Mouse (Mus musculus) macrophage (primary cell): ENCODE measurements around the gene Lpar6. TPM values are rescaled to one million over a fixed set of nuclear protein-coding genes. Genes with fewer than 3 reads are reported as not detected.

ENCODE experiments used
- H3K27ac ChIP-seq: fragments of 350-480 bp; formaldehyde crosslinking; 2 replicates; pipeline ENCODE4 v1.9.0; 2021
- H3K36me3 ChIP-seq: fragments of 350-480 bp; formaldehyde crosslinking; 2 replicates; pipeline ENCODE4 v1.9.0; 2021; ENCODE audit errors: inconsistent target
- H3K4me3 ChIP-seq: fragments of 350-480 bp; formaldehyde crosslinking; 2 replicates; pipeline ENCODE4 v1.9.0; 2021; ENCODE audit errors: inconsistent target
- H3K79me2 ChIP-seq: fragments of 350-480 bp; formaldehyde crosslinking; 2 replicates; pipeline ENCODE4 v1.9.0; 2021; ENCODE audit errors: inconsistent target
- WGBS: methylation state at CpG from one replicate; pipeline ENCODE4 v1.1.7; 2026; ENCODE audit warnings: inconsistent platforms; ENCODE audit not compliant: missing documents; 5-methylcytosine and 5-hydroxymethylcytosine counted together
- polyA plus RNA-seq: library from polyadenylated mRNA; stranded (reverse); fragments of 250-400 nt; gene quantifications from 3 replicates; pipeline ENCODE4 v1.2.4, GENCODE M21; 2018; ENCODE audit warnings: inconsistent platforms

Lpar6 gene
- polyA plus RNA-seq, 1 experiment from 2014 or later = 25.3 TPM

DNA sequence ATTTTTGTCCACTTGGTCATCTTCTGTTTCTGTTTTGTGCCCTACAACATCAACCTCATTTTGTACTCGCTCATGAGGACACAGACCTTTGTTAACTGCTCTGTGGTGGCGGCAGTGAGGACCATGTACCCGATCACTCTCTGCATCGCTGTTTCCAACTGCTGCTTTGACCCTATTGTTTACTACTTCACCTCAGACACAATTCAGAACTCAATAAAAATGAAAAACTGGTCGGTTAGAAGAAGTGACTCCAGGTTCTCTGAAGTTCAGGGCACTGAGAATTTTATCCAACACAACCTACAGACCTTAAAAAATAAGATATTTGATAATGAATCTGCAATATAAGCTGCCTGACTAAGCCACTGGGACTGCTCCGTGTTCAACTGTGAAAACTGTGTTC lies 1.6 kb downstream of the Lpar6 start:
- peaks cover 74% of the 10 kb centered on the region for H3K79me2 ChIP-seq
- 0% methylated on average over 6 of the region's 6 CpGs for WGBS

DNA sequence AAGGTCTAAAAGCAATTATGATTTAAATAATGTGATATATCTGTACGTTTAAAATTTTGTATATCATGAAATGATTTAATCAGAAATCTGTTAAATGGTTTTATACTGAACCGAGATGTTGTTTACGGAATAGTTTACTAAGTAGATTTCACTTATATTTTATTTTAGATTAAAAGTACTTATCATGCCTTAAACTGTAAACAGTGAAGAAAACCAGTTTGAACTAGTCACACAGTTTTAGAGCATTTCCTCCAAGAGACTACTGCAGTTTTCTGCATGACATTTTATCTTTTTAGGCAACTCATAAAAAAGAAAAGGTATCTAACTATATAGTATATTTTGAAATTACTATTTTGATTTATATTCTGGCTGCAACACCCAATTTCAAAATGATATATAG lies 2.2 kb downstream of the Lpar6 start:
- H3K36me3 ChIP-seq = peaks cover 6% of the 10 kb centered on the region; the same call in 1 of the 2 replicates
- peak overlapping the region; percentile 86 for H3K27ac ChIP-seq
- peak overlapping the region; percentile 75 for H3K4me3 ChIP-seq
- 37% methylated on average over 3 of the region's 3 CpGs for WGBS
- peaks cover 74% of the 10 kb centered on the region for H3K79me2 ChIP-seq

More for the DNA sequence above, 1.6 kb downstream of the Lpar6 start:
- Histone ChIP-seq H3K36me3 (peaks cover 6% of the 10 kb centered on the region; the same call in 1 of the 2 replicates), H3K4me3 (peak overlapping the region; percentile 75), H3K27ac (peak overlapping the region; percentile 86)

GRCm38 (mm10) chr14:73244061-73244597 lies 6.4 kb downstream of the Lpar6 start:
- WGBS = no CpG with 5 or more reads among the region's 2 CpGs
- Histone ChIP-seq H3K27ac (no peak overlapping the region), H3K79me2 (peaks cover 40% of the 10 kb centered on the region), H3K36me3 (peaks cover 6% of the 10 kb centered on the region; the same call in 1 of the 2 replicates), H3K4me3 (no peak overlapping the region)

DNA sequence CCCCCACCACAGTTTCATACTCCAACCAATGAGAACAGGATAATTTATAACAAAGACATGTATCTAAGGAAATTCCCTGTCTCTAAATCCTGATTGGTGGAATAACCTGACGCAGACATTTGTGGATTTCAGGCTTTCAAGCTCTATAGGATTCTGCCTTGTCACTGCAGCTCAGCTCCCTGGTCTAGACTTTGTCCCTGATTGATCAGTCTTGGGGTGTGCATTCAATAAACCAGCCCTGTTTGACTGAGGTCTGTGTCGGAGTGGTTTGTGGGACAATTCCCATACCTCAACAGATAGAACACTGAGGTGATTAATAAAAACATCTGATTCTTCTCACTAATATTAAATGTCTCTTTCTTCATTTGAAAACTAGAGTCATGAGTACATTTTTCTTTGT lies 12.4 kb downstream of the Lpar6 start:
- WGBS = 92% methylated on average over 2 of the region's 2 CpGs
- Histone ChIP-seq H3K27ac (no peak overlapping the region), H3K36me3 (no peaks in the 10 kb centered on the region)

DNA sequence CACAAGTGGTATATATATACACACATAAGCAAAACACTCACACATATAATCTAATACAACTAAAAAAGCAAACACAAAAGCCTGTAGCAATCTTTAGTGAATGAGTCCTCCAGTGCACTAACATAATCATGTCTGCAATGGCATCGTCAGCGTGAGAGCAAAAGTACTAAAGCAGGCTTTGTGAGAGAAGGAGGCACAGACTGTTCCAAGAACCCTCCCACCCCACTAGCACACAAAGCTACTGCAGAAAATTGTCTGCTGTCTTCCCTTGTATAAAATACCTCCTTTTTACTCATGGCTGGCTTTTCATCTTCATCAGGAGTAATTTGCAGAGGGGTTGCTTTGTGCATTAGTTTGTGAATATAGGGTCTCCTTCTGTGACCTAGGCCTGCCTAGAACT lies 14.6 kb downstream of the Lpar6 start:
- Histone ChIP-seq H3K4me3 (no peak overlapping the region), H3K27ac (no peak overlapping the region), H3K36me3 (no peaks in the 10 kb centered on the region), H3K79me2 (no peaks in the 10 kb centered on the region)
- 100% methylated on average over 2 of the region's 2 CpGs for WGBS

More for the DNA sequence above, 12.4 kb downstream of the Lpar6 start:
- Histone ChIP-seq H3K4me3 (no peak overlapping the region), H3K79me2 (no peaks in the 10 kb centered on the region)

- 47% methylated on average over 6 of the region's 6 CpGs for WGBS
- H3K27ac ChIP-seq = no peak overlapping the region
Measured at GRCm38 (mm10) chr14:73253453-73254251, 16.0 kb downstream of the Lpar6 start.

DNA sequence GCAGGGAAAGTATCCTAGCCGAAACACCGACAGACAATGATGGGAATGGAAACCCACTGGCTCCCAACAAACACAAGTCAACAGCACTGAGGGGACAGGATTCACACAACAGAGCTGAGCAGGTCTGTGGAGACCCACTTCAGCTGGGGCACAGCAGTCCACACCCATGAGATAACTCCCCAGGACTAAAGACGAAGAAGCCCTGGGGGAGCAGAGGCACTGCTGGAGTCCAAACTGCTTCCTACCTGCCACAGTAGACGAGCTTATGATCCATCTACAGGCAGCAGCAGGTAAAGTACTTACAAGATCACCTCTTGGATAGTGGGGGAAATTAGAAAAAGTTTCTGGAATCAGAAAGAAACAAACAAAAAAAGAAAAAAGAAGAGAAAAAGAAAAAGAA lies 16.7 kb downstream of the Lpar6 start:
- WGBS = 93% methylated on average over 4 of the region's 4 CpGs
- Histone ChIP-seq H3K36me3 (no peaks in the 10 kb centered on the region), H3K79me2 (no peaks in the 10 kb centered on the region), H3K4me3 (no peak overlapping the region), H3K27ac (no peak overlapping the region)

More at GRCm38 (mm10) chr14:73253453-73254251, 16.0 kb downstream of the Lpar6 start:
- H3K4me3 ChIP-seq = no peak overlapping the region
- no peaks in the 10 kb centered on the region for H3K79me2 ChIP-seq
- no peaks in the 10 kb centered on the region for H3K36me3 ChIP-seq

DNA sequence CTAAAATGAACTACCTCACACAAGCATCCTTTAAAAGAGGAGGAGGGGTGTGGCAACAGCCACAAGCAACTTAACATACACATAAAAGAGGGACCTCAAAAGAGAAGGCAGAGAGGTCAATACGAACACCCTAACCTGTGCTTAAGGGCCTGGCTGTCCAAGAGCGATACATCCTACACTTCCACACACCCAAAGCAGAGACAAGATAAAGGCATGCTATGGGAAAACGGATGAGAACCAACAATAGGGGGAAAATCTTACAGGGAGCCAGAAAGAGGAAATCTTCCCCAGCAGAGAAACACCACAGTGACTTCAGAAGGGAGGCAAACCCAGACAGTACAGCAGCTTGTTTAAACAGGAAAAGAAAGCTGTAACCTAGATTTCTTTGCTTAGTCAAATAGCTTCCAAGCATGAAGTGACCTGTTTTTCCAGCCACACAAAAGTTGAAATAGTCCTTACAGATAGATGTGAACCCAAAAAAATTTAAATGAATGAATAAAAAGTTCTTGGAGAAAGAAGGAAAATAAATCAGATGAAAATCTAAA lies 17.8 kb downstream of the Lpar6 start:
- H3K36me3 ChIP-seq = no peaks in the 10 kb centered on the region
- 63% methylated on average over 3 of the region's 3 CpGs for WGBS

DNA sequence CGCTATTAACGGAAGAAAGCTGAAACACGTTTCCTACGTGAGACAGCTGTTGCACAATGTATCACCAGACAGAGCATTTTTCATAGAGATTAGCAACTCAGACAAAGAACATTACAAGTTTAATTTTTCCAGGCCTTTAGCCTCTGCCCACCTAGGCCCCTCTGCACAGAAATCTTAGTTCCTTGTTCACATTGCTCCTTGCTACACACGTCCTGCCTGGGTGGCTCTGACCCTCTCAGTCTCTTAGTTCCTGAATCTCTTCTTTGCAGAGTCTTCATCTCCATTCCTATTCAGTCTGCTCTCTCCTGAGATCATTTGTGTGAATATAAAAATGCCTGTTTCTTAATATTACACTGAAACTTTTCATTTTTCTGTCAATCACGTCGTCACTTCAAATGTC lies 19.7 kb downstream of the Lpar6 start:
- Histone ChIP-seq H3K79me2 (no peaks in the 10 kb centered on the region), H3K36me3 (no peaks in the 10 kb centered on the region), H3K27ac (no peak overlapping the region), H3K4me3 (no peak overlapping the region)
- WGBS = 69% methylated on average over 7 of the region's 7 CpGs

More for the DNA sequence above, 17.8 kb downstream of the Lpar6 start:
- no peaks in the 10 kb centered on the region for H3K79me2 ChIP-seq
- H3K4me3 ChIP-seq = no peak overlapping the region
- H3K27ac ChIP-seq = no peak overlapping the region

DNA sequence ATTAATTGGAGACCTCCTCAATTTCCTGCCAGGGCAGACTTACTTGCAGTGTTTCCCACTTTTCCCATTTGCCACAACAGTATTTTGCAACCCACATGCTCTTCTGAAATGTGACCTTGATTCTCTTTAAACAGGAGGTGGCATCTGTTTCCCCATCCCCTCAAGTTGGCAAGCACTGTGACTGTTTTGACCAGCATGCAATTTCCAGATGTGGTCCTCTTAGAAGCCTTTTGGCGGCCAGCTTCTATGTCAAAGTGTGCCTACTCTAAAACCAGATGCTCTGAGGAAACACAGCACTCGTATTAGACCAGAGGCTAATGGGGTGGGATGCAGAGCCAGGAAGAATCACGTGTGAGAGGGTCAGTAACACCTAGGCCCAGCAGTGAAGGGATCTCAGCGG lies 20.5 kb downstream of the Lpar6 start:
- H3K4me3 ChIP-seq = no peak overlapping the region
- H3K27ac ChIP-seq = no peak overlapping the region
- H3K79me2 ChIP-seq = no peaks in the 10 kb centered on the region
- 0 out of 2 replicates have a peak, but pooled peaks cover 2% of the 10 kb centered on the region for H3K36me3 ChIP-seq
- 88% methylated on average over 4 of the region's 4 CpGs for WGBS

DNA sequence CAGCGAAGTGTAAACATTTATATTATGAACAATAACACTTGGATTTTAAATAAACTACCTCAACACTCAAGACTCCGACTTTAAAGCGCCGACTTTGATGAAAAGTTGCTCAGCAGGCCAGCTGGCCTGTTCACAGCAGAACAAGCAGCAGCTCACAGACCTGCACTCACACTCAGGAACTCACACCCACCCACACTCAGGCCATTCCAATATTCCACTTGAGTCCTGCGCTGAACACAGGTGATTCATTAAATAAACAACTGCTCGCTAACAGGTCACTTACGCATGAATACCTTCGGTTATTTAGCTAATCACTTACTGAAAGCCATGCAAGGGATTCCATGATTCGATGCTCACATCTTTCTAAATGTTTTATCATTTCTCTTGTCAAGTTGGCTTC lies 24.5 kb downstream of the Lpar6 start:
- WGBS = 94% methylated on average over 9 of the region's 9 CpGs
- Histone ChIP-seq H3K4me3 (no peak overlapping the region), H3K27ac (no peak overlapping the region), H3K79me2 (no peaks in the 10 kb centered on the region), H3K36me3 (peaks cover 34% of the 10 kb centered on the region)

DNA sequence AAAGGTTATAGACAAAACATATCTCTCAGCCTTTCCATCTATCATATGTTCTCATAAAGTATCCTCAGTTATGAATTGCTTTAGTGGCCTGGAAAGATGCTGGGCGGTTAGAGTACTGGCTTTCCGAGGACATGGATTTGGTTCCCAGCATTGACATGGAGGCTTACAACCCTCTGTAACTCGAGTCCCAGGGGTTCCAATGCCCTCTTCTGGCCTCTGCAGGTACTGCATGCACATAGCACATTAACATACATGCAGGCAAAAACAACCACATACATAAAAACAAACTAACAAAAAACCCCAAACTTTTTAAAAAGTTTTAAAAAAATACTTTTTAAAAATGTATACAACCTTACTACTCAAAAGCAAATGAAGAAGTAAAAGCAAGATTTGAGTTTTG lies 28.5 kb downstream of the Lpar6 start:
- H3K27ac ChIP-seq = no peak overlapping the region
- peaks cover 42% of the 10 kb centered on the region for H3K36me3 ChIP-seq
- H3K4me3 ChIP-seq = no peak overlapping the region
- 91% methylated on average over 3 of the region's 3 CpGs for WGBS
- H3K79me2 ChIP-seq = no peaks in the 10 kb centered on the region

DNA sequence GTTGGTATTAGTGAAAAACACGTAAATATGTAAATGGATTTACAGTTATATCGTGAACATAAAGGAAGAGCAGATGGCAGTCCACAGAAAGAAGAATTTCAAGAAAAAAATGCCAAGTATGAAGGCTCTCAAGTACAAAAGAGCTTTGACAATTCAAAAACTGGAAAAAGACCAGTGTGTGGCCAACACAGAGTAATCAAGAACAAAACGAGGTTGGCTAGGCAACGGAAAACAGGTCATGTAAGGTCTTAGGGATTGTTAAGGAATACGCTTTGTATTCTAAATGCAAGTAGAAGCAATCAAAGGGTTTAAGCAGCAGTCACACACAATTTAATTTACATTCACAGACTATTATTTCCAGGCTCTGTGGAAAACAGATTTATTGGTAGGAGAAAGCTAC lies 34.1 kb downstream of the Lpar6 start:
- WGBS = 92% methylated on average over 5 of the region's 5 CpGs
- Histone ChIP-seq H3K27ac (no peak overlapping the region), H3K4me3 (no peak overlapping the region), H3K79me2 (no peaks in the 10 kb centered on the region), H3K36me3 (peaks cover 27% of the 10 kb centered on the region; the same call in 1 of the 2 replicates)

GRCm38 (mm10) chr14:73279096-73279495 lies 41.4 kb downstream of the Lpar6 start:
- Histone ChIP-seq H3K4me3 (no peak overlapping the region), H3K27ac (no peak overlapping the region), H3K79me2 (no peaks in the 10 kb centered on the region), H3K36me3 (peaks cover 25% of the 10 kb centered on the region)
- WGBS = 99% methylated on average over 6 of the region's 6 CpGs

DNA sequence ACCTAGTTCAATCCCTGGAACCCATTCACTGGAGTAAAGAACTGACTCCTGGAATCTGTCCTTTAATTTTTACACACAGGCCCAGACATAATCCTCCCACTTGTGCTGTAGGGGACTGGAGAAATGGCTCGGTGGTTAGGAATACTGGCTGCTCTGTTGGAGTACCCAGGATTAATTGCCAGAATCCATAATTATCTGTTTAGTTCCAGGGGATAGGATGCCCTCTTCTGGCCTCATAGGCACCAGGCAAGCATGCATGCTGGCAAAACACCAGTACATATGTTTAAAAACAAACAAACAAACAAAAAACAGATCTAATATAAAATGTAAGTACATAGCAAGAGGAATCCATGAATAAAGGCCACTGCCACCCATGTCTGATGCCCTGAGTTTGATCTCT lies 43.3 kb downstream of the Lpar6 start:
- Histone ChIP-seq H3K79me2 (no peaks in the 10 kb centered on the region), H3K36me3 (peaks cover 27% of the 10 kb centered on the region), H3K4me3 (no peak overlapping the region), H3K27ac (no peak overlapping the region)
- WGBS = 71% methylated on average over 1 of the region's 1 CpGs
